Mouse (Mus musculus) layer of hippocampus, adult 9-11 months (tissue): ENCODE measurements at regions not wholly inside any gene's neighbourhood (a gene's known extent, or its start where the extent isn't known, plus 50 kb on each side); places are given as distances from the start of the nearest gene placed in this dataset.

Experiments
- DNase-seq: peaks from one replicate; pipeline ENCODE4 v3.0.0; 2022

DNA sequence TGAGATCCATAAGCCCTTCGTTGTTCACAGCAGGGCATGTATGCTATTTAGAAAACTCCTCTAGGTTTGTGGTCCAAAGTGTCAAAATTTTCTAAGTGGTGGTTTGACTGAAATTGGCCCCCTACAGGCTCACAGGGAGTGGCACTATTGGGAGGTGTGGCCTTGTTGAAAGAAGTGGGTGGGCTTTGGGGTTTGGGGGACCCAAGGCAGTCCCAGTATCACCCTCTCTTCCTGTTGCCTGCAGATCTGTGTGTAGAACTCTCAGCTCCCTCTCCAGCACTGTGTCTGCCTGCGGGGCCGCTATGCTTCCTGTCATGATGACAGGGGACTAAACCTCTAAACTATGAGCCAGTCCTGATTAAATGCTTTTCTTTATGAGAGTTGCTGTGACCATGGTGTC is 144.1 kb upstream of the Serp2 start:
- no peak for DNase-seq

DNA sequence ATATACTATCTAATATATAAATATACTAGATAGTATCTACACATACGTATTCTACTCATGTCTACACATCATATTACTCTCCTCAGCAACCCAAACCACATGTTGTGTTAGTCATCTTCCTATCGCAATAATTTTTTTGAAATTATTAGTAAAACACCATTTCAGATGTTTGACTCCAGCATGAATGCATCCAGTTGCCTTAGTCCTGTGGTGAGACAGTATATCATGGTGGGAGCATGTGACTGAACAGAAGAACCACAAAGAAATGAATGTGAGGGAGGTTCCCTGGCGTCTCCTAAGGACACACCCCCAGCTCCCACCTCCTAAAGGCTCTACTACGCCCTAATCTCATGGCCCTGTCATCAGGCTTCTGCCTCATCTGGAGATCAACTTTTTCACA is 143.5 kb upstream of the Serp2 start:
- no peak for DNase-seq

DNA sequence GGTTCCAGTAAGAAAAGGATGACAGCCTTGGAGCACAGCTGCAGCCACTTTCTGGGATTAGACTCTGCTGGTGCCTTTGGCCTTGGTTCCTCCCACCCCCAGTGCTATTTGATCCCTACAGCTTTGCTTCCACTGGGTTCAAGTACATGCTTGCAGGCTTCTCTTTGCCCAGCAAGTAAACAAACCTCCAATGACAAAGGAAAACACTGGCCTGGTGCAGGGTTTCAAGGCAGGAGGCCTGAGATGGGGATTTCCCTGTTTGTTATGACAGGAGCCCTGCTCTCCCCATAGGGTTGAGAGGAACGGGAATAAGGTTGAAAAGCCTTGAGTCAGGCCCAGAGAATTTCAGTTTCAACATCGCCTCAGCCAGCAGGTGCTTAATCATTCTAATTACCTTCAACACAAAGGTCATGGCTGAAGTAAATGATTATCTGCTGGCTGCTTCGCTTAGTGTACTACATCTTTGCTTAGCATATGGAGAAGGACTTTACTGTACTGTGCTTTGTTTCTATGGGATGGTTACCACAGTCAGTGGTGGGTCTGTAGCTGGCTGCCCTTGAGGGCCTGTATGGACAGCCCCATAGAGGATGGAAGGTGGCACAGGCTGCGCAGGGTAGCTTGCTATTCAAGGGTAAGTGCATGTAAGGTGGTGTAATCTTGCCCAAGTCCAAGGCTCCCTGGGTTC is 142.2 kb upstream of the Serp2 start:
- no peak for DNase-seq

DNA sequence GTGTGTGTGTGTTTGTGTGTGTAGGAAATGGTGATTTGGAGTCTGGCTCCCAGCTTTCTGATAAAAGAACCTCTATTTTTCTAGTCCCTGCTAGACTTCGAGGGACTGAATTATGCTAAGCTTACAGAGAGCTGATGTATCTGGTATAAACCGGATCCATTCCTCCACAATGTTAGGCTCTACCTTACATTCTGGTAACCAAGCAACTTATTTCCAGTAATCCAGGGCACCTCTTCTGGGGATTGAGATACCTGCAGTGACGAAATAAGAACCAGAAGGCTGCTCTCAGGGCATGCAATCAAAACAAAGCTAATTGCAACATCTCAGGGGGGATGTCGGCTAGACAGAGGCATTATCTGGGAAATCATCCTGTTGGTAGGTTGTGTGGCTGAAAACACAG is 140.0 kb upstream of the Serp2 start:
- no peak for DNase-seq

DNA sequence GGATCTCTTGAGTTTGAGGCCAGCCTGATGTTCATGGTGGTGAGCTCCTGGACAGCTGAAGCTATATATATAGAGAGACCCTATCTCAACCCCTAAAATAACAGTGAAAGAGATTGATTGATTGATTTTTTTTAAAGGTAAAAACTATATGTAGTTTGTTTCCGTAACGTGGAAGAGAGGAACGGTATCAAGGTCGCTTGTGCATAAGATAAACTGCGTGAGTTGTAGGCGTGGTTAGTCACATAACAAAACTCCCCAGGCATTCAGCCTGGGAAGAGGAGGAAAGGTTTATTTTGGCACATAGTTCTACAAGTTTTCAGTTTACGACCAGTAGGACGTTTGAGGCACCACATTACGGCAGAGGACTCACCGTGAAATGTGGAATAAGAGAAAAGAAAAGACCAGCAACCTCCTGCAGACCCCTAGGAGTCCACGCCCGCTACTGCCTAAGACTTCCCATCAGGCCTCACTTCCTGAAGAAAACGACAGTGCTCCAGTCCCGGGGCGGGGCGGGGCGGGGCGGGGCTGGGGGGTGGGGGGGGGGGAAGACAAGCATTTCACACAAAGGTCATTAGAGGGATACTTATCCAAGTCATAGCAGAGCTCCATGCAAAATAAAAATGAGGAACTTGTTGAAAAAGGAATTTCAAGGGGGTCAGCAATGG is 139.1 kb upstream of the Serp2 start:
- no peak for DNase-seq

DNA sequence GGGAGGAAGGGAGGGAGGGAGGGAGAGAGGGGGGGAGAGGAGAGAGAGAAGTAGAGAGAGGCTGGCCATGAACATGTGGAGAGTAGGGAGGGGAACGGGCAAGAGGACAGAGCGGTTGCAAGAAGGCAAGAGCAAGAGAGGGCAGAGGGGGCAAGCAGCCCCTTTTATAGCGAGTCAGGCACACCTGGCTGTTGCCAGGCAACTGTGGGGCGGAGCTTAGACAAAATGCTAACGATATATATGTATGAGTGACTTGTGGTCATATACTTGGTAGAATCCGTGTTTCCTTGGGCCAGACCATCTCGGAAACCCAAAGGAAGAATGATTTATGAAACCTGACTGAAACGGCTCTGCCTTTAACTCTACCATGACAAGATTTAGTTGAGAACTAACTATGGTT is 138.2 kb upstream of the Serp2 start:
- DNase-seq, result no peak

DNA sequence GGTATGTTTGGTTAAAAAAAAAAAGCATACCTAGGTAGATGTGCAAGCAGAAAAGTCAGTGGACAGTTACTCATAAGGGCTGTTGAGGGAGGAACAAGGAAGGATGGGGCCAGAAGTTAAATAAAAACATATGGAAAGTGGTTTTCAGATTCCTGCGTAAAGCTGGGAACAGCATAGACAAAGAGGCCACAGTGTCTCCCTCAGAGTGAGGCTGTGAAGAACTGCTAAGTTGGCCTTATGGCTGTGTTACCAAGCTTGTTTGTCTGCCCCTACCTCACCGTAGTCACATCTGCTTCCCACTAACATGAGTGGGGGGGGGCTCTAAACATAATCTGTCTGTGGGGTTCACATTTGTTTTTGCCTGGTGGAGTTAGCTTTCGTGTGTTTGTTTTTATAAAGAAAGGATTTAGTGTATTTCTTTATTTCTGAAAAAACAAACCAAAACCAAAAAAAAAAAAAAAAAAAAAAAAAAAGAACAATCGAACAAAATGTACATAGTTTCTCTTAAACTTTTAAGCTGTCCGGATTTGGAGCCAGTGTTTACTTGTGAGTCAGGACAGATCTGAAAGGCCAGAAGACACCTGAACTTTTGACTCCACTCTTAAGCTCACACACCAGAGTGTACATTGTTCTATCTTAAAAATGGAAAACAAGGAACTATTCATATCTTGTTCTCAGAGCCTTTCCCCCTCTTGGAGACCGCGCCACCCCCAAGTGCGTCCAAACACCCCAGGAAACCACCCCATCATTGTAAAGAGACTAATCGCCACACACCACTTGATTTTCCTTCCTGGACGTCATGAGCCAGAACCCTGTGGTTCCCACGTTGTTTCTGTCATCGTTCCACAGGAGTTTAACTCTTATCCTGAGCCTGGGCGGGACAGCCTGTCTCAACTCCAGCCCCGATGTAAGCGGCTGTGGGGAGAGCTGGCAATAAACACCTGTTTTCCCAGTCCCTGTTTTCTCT is 136.9 kb upstream of the Serp2 start:
- DNase-seq, result no peak

DNA sequence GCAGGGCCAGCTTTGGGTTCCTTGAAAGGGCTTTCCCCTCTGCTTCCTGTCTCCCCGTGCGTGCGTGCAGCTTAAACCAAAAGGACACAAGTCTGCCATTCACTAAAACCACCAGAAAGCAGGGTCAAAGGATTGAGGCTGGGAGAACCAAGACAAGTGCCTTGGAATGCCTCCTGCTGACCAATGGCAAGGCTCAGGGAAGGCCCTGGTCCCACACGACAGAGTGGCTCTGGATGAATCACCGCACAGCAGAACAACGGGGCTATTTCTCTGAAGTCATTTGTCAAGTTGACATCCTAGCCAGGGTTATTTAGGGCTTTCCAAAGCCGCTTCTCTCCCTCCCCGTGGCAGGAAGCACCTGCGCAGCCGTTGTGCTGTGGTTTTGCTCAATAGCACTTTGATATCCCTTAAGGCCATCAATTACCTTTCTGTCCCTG is 131.3 kb upstream of the Serp2 start:
- no peak for DNase-seq

DNA sequence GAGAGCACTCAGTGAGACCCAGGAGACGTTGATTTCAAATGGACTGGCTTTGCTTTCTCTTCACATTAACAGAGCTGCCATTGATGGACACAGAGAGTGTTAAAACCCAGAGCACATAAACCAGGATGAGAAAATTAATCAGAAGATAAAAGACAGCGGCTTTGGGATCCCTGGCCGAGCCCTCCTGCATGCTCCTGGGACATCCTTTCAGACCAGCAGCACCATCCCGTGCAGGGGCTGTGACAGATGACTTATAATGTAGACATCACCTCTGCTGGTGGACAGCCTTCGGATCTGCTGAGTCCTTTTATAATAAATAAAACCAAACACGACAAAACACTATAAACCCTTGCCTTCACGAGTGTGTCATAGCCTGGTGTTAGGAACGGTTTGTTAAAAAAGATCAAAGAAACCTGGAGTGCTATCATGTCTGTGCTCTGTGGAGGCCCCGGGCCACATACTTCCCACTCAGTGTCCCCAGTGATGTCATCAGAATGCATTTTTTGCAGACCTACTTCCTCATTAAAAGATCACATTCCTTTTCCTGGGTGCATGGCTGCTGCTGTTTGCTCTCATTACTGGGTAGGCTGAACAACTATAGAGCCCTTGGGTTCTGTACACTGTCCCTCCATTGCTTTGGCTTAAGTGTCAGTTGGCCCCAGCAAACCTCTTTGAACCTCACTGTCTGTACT is 130.2 kb upstream of the Serp2 start:
- DNase-seq, result no peak

DNA sequence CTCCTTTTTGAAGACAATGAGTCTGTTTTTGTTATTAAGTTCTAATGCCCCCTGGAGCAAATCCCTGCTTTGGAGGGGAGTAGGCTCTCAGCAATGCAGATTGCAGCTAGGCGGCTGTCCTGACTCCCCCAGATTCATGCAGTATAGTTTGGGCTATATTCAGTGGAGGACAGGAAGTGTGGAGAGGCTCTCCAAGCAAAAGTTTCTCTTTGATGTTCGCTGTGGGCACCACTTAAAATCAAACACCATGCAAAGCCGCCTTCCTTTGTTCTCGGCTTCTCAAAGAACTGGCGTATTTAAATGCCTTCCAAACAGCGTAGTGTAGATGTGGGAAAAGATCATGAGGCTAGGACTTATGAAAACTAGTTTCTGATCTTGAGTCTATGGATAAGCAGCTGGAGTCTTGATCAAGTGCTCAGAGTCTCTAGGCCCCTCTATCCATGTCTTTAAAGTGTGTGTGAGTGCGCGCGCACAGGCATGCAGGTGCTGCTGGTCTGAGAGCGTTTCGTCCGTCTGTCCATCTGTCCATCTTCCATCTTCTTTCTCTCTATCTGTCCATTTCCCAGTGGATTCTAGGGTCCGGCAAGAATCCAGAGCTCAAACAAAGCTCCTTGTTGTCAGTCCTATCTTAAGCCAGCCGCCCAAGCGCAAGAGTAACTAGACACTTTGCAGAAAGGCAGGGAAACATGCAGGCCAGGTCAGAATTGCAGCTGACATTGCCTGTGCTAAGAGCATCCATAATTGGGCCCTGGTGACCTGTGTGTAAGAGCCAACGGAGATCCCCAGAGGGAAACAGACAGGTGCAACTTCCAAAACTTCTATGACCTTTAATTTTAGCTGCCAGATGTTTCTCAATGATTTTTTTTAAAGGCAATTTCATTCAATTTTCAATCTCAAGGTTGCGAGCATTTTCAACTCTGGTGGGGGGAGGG is 129.4 kb upstream of the Serp2 start:
- DNase-seq, result no peak

DNA sequence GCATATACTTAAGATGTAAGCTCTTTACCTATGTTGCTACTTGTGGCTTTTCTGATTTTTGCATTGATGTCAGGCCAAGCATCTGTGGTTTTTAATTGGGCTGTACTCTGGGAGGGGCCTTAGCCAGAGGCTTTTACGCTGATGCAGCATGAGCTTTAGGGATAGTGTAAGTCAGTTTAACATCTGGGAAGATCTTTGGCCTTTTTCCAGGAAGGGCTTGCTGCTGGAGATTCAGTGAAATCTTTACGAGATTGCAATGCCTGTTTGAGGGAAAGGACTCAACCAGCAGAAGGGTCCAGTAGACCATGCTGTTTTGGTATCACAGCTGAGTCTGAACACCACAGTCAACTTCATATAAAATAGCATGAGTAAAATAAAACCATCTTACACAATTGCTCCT is 127.6 kb upstream of the Serp2 start:
- no peak for DNase-seq

DNA sequence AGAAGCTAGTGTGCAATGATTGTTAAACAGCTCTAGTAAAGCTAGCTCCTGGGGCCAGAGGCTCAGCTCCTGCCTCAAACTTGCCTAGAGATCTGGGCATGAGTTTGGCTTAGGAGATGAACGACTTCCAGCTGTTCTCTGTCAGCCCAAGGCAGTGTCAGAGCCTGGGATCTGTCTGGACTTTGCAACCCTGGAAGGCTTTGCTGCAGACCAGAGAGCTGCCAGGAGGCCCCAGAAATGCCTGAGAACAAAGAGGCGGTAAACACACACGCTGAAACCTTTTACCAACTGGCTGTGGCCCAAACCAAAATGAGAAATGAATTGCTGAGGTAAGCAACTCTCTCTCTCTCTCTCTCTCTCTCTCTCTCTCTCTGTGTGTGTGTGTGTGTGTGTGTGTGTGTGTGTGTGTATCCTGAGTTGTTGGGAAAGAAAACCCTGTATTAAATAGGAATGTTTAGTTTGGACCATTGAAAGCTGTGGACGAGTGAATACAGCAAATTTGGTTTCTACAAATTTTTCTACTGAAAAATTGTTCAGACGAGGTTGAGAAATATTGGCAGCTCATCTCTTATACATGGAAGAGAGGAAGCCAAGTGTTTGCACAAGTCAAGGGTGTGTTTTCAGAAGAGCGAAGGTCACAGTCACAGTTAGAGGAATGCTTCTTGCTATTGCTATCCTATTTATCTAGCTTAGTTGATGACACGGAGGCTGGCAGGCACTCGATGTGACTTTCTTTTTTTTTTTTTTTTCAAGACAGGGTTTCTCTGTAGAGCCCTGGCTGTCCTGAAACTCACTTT is 125.1 kb upstream of the Serp2 start:
- no peak for DNase-seq

DNA sequence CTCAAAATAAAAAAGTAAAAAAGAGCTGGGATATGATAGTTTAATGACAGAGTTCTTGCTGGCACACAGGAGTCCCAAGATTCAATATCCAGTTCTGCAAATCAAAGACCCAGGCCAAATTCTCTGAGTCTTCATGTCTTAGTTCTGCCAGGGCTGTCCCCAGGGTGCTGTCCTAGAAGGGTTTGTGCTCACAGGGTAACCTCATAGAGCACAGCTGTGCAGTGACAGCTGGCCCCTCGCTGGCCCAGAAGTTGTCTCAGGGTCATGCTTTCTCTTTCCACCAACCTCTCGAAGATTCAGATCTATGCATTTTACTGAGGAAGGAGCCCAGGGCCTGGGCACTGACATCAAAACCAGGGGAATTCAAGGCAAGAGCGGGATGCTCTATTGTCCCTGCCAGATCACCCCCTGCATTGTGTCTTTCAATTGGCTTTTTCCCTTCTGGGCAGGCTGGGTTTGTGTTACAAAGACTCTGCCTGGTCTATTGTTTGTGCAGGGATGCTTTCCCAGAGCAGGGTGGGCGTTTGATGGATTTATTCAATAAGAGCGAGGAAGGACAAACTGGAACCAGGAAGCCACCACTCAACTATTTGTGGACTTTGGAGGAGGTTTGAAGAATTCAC is 121.9 kb upstream of the Serp2 start:
- no peak for DNase-seq

DNA sequence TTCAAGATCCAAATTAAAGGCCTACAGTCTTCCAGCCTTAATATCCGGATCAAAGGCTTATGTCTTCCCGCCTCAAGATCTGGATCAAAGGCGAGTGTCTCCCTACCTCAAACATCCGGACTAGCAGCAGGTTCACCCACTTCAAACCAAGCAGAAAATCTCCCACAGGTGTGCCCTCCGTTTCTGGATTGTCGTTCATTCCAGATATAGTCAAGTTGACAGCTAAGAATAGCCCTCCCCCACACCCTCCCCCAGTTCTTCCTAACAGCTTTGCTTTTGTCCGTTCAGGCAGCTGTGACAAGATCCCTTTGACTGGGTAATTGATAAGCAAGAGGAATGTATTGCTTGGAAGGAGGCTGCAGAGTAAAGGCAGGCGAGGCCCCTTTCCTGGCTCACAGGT is 118.3 kb upstream of the Serp2 start:
- DNase-seq, result no peak

DNA sequence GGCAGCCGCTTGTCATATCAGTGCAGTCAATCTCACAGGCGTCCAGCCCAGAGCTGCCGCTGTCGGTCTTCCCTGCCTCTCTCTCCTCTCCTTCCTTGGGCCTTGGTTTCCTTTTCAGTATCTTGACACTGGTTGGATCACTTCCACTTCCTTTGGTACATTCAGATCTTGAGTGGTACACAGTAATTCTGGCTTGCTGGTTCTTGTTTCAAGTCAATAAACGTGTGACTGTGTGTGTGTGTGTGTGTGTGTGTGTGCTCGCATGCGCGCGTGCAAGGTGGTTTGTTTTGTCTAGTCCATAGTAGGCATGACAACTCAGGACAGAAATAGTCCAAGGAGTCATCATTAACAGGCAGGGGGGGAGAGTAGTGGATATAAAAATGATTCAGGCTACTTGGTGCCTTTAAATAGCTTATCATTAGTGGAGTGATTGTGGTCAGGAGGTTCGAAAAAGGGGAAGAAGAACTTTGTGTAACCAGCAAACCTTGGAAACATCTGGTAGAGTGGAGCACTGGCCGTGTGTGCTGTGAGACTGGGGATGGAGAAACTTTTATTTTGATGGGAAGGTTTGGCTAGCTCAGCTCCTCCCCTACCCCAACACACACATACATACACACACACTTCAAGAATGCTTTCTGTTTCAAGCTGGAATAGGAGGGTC is 117.1 kb upstream of the Serp2 start:
- no peak for DNase-seq

DNA sequence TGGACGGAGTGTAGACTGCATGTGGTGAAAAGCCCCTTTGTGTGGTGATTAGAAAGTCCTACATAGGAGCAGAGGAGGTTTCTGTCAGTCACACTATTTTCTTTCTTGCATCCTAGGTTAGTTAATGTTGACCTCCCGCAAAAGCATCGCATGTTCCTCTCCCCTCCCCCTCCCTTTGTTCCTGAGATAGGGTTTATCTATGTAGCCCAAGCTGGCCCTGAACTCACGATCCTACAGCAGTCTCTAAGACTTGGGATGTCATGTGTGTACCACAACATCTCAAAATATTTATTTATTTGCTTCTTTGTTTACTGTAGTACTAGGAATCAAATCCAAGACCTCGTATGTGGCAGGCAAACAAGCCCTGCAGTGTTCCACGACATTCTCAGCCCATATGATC is 116.2 kb upstream of the Serp2 start:
- no peak for DNase-seq

DNA sequence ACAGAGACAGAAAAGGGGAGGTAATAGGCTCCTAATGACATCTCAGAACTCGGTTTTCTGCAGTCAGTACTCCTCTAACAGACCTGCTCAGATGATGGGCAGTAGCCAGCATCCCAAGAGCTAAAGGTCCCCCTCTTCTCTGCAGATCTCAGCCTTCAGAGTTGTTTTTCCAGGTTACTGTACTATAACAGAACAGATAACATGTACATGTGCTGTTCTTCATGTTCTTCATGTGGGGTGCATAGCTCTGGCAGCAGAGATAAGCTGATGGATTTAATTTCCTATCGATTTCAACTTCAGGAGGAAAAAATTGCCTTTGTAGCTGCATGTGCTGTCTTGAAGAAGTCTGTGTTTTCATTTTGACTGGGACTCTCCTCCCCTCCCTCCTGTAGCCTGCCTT is 115.8 kb upstream of the Serp2 start:
- no peak for DNase-seq

DNA sequence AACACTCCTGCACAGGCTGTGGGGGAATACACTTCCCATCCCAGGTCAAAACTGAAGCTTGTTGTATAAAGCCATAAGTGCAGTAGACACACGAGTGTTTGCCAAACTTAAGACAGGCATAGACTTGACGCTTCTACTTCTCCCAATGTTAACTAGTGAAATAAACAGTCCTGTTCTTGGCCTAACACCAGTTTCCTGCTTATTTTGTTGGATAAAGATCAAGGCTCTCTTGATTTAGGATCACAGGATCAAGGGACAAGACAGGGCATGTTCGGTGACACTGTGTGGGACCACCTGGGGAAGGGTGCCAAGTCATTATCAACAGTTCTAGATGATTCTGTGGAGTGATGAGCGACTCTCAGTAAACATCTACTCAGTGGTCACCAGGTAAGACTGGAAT is 114.3 kb upstream of the Serp2 start:
- no peak for DNase-seq

DNA sequence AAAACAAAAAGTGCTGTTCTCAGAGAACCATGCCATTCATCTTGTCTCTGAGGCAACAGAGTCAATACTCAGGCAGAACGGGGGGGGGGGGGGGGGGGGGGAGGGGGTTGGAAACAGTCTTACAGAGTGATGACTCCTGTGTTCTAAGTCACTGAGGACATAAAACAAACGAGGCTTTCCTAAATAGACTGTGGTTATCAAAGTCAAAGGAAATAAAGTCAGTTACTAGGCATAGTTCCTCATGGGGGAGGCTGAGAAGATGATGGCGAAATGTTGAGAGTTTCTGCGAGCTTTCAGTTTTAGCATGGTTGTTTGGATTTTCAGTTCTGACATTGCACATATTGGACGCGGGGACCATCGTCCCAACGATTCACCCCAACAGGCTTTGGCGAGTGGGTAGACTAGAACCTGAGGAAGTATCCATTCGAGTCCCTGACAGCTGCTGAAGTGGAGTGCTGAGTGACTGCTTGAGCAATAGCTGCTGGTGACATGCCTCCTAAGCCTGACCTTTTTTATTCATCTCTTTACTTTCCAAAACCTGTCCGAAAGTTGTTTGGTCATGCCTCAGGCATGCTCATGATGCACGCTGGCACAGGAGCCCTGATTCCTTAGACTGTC is 109.2 kb upstream of the Serp2 start:
- DNase-seq, result no peak
